Mouse (Mus musculus) heart, embryonic 10.5 days (tissue): ENCODE measurements around the gene Stmnd1. TPM values are rescaled to one million over a fixed set of nuclear protein-coding genes. Genes with fewer than 3 reads are reported as not detected.
"Not testable (repeated sequence)": the region's sequence is repeated elsewhere in the genome, so short reads cannot be mapped to it uniquely, and the experiment has no call there.

Experiments
- DNase-seq: peaks from one replicate; pipeline ENCODE4 v3.0.0-alpha.2; 2017; ENCODE audit warnings: low spot score
- H3K27ac ChIP-seq: fragments of 300-500 bp; sonication (generic); 2 replicates; pipeline ENCODE4 v1.5.1; 2016; ENCODE audit warnings: mild to moderate bottlenecking
- H3K27me3 ChIP-seq: fragments of 300-500 bp; sonication (generic); 2 replicates; pipeline ENCODE4 v1.6.1; 2016; ENCODE audit warnings: mild to moderate bottlenecking; ENCODE audit not compliant: poor library complexity, insufficient read depth, severe bottlenecking
- H3K36me3 ChIP-seq: fragments of 300-500 bp; sonication (generic); 2 replicates; pipeline ENCODE4 v1.6.1; 2016; ENCODE audit warnings: mild to moderate bottlenecking, moderate library complexity
- H3K4me1 ChIP-seq: fragments of 300-500 bp; sonication (generic); 2 replicates; pipeline ENCODE4 v1.6.1; 2016; ENCODE audit warnings: mild to moderate bottlenecking
- H3K4me3 ChIP-seq: fragments of 300-500 bp; sonication (generic); 2 replicates; pipeline ENCODE4 v1.5.1; 2016; ENCODE audit warnings: mild to moderate bottlenecking, moderate library complexity
- H3K9me3 ChIP-seq: fragments of 300-500 bp; sonication (generic); 2 replicates; pipeline ENCODE4 v1.6.1; 2016; ENCODE audit warnings: mild to moderate bottlenecking, moderate library complexity
- WGBS: fragments of 180-500 bp; shearing (Covaris S2); methylation state at CpG from one replicate; pipeline ENCODE4 v1.1.7; 2016; 5-methylcytosine and 5-hydroxymethylcytosine counted together
- polyA plus RNA-seq: library from polyadenylated mRNA; unstranded; fragments of >200 nt; fragmentation: Nextera tagmentation; extraction: Ambion mirVana; gene quantifications from 2 replicates; pipeline ENCODE4 v1.2.1, GENCODE M21; 2016

Stmnd1 gene
- polyA plus RNA-seq, 1 experiment from 2014 or later: 0.25 TPM

- H3K27ac ChIP-seq: no peak overlapping the region
- 78% methylated on average over 5 of the region's 5 CpGs for WGBS
- H3K9me3 ChIP-seq: 0 out of 2 replicates have a peak, but pooled peaks cover 4% of the 10 kb centered on the region
- H3K4me1 ChIP-seq: no peaks in the 10 kb centered on the region
- no peak for DNase-seq
- no peaks in the 10 kb centered on the region for H3K27me3 ChIP-seq
- H3K4me3 ChIP-seq: no peak overlapping the region
- H3K36me3 ChIP-seq: no peaks in the 10 kb centered on the region
Measured at GRCm38 (mm10) chr13:46313176-46313575, 39.7 kb downstream of the Stmnd1 start.

- Histone ChIP-seq H3K4me3 (no peak overlapping the region), H3K27me3 (no peaks in the 10 kb centered on the region), H3K4me1 (no peaks in the 10 kb centered on the region), H3K27ac (no peak overlapping the region), H3K36me3 (no peaks in the 10 kb centered on the region), H3K9me3 (0 out of 2 replicates have a peak, but pooled peaks cover 4% of the 10 kb centered on the region)
- 89% methylated on average over 7 of the region's 7 CpGs for WGBS
- no peak for DNase-seq
Measured at GRCm38 (mm10) chr13:46315165-46315564, 41.6 kb downstream of the Stmnd1 start.

- no peak for DNase-seq
- H3K4me3 ChIP-seq: no peak overlapping the region
- H3K27me3 ChIP-seq: no peaks in the 10 kb centered on the region
- H3K27ac ChIP-seq: no peak overlapping the region
- WGBS: 87% methylated on average over 4 of the region's 4 CpGs
- H3K36me3 ChIP-seq: no peaks in the 10 kb centered on the region
- H3K4me1 ChIP-seq: no peaks in the 10 kb centered on the region
- no peaks in the 10 kb centered on the region for H3K9me3 ChIP-seq
Measured at GRCm38 (mm10) chr13:46326351-46326985, 52.9 kb downstream of the Stmnd1 start.

DNA sequence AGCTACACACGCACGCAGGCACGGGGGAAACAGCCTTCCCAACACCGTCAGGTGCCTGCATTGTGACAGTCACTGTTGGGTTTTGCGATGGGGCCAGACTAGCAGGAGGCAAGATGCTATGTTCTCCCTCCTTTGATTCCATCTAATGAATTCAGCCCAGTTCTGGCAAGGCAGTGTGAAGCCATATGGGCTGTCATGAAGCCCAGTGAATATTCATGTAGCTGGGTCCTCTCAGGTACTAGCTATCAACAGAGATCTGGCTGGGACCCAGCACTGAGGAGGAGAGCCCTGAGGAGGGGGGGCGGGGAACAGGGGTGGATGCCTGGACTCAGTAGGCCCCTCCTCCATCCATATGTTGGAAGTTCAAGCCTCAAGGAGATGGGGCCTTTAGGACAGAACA lies 61.5 kb downstream of the Stmnd1 start:
- Histone ChIP-seq H3K4me1 (no peaks in the 10 kb centered on the region), H3K27ac (no peak overlapping the region), H3K9me3 (peaks cover 3% of the 10 kb centered on the region), H3K4me3 (no peak overlapping the region), H3K36me3 (no peaks in the 10 kb centered on the region), H3K27me3 (no peaks in the 10 kb centered on the region)
- 74% methylated on average over 6 of the region's 6 CpGs for WGBS
- no peak for DNase-seq

GRCm38 (mm10) chr13:46336281-46336680 lies 62.8 kb downstream of the Stmnd1 start:
- WGBS: 76% methylated on average over 1 of the region's 1 CpGs
- not testable (repeated sequence) for H3K4me3 ChIP-seq, H3K9me3 ChIP-seq, H3K27me3 ChIP-seq, DNase-seq, H3K27ac ChIP-seq, H3K4me1 ChIP-seq, H3K36me3 ChIP-seq

DNA sequence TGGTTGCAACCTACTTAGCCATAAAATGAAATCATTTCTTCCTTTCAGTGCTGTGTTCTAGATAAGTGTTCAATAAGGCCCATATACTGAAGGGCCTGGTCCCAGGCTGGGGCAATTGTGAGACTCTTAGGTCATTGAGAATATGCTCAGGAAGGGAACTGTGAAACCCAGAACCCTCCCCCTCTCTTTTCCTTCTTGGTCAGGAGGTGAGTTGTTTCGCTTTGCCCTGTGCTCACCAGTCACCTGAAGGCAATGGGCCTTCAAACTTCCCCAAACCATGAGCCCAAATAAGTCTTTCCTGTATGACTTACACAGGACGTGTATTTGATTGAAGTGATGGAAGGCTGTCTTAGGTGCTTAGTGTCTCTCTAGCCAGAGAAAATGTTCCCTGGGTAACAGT lies 64.3 kb downstream of the Stmnd1 start:
- 76% methylated on average over 2 of the region's 2 CpGs for WGBS
- DNase-seq: no peak

DNA sequence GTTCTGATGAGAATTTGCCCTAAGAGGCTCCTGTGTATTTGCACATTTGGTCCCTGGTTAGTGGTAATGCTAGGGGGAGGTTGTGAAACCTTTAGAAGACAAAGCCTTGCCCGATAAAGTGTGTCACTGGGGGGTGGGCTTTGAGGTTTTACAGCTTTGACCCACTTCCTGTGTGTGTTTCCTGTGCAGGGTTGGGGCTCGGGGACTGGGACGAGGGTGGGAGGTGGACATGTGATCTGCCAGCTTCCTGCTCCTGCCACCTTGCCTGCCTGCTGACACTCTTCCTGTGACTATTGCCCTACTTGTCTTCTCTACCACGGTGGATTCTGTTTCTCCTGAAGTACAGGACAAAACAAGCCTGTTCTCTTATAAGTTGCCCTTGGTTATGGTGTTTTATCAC lies 66.4 kb downstream of the Stmnd1 start:
- Histone ChIP-seq H3K27ac (no peak overlapping the region), H3K4me1 (no peaks in the 10 kb centered on the region), H3K9me3 (no peaks in the 10 kb centered on the region), H3K27me3 (no peaks in the 10 kb centered on the region), H3K36me3 (no peaks in the 10 kb centered on the region), H3K4me3 (no peak overlapping the region)
- WGBS: 50% methylated on average over 4 of the region's 4 CpGs
- DNase-seq: no peak

More for the DNA sequence above, 64.3 kb downstream of the Stmnd1 start:
- Histone ChIP-seq H3K9me3 (no peaks in the 10 kb centered on the region), H3K27ac (no peak overlapping the region), H3K36me3 (no peaks in the 10 kb centered on the region), H3K27me3 (no peaks in the 10 kb centered on the region), H3K4me1 (no peaks in the 10 kb centered on the region), H3K4me3 (no peak overlapping the region)

DNA sequence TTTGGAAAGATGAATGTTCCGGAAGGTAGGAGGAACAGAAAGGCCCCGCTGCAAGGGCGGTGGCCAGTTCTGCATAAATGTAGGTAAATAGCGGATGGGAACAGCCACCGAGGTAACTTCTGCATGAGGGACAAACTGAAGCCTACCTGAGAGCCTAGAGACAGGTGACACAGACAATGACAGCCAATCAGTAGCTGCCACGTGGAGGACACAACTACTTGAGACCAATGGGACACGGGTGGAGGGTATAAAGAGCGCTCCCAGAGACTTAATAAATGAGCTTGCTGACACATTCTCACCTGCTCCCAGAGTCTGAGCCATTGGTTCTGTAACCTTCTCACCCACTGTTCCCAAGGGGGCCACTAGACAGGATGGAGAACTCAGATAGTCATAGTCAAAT lies 67.1 kb downstream of the Stmnd1 start:
- Histone ChIP-seq H3K4me3 (no peak overlapping the region), H3K27ac (no peak overlapping the region), H3K4me1 (no peaks in the 10 kb centered on the region), H3K36me3 (no peaks in the 10 kb centered on the region), H3K27me3 (no peaks in the 10 kb centered on the region), H3K9me3 (no peaks in the 10 kb centered on the region)
- 88% methylated on average over 8 of the region's 8 CpGs for whole genome bisulfite sequencing
- DNase-seq: no peak

DNA sequence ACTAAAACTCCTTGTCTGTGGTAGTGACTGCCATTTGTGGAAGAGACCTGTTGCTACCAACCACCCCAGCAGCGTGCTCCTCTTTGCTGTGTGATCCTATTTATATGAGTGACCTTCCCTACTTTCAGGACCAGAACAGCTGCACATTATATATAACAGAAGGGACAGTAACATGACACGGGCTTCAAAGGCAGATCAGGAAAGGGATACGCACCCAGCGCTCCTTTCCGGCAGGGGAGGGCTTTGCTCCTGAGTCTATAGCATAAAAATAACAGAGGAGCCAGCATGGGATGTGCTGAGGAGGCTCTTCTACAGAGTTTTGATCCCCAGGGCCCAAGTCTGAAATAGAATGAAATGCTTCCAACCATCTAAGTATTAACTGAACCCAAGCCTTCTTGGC lies 67.9 kb downstream of the Stmnd1 start:
- no peak overlapping the region for H3K4me3 ChIP-seq
- no peaks in the 10 kb centered on the region for H3K9me3 ChIP-seq
- H3K27me3 ChIP-seq: no peaks in the 10 kb centered on the region
- no peak overlapping the region for H3K27ac ChIP-seq
- no peaks in the 10 kb centered on the region for H3K36me3 ChIP-seq
- 86% methylated on average over 5 of the region's 5 CpGs for WGBS
- H3K4me1 ChIP-seq: no peaks in the 10 kb centered on the region
- DNase-seq: no peak

DNA sequence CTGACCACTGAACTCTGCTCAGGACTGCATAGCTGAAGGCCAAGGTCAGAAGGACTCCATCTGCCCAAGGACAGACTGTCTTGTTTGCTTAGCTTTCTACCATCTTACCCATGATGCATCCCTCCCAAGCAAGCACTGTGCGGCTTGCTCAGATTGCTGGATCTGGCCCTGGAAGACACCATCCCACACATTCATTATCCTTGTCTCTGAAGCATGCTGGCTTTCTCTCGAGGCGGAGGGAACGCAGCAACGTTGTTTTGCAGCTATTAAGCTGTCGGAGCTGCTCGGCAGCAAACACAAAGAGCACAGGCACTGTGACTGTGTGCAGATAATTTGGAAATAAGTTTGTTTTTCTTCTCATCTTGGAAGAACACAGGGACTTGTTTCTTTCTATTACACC lies 69.7 kb downstream of the Stmnd1 start:
- H3K9me3 ChIP-seq: no peaks in the 10 kb centered on the region
- no peaks in the 10 kb centered on the region for H3K27me3 ChIP-seq
- H3K36me3 ChIP-seq: no peaks in the 10 kb centered on the region
- H3K4me1 ChIP-seq: no peaks in the 10 kb centered on the region; the same call in 1 of the 2 replicates
- H3K4me3 ChIP-seq: no peak overlapping the region
- H3K27ac ChIP-seq: no peak overlapping the region
- no peak for DNase-seq
- WGBS: 88% methylated on average over 7 of the region's 7 CpGs

GRCm38 (mm10) chr13:46346830-46347512 lies 73.5 kb downstream of the Stmnd1 start:
- Histone ChIP-seq H3K9me3 (no peaks in the 10 kb centered on the region), H3K27me3 (no peaks in the 10 kb centered on the region)

GRCm38 (mm10) chr13:46349664-46350063 lies 76.1 kb downstream of the Stmnd1 start:
- Histone ChIP-seq H3K4me3 (no peak overlapping the region), H3K27ac (no peak overlapping the region), H3K9me3 (no peaks in the 10 kb centered on the region), H3K27me3 (no peaks in the 10 kb centered on the region), H3K4me1 (no peaks in the 10 kb centered on the region; the same call in 1 of the 2 replicates), H3K36me3 (no peaks in the 10 kb centered on the region)
- 81% methylated on average over 3 of the region's 3 CpGs for WGBS
- no peak for DNase-seq

More at GRCm38 (mm10) chr13:46346830-46347512, 73.5 kb downstream of the Stmnd1 start:
- Histone ChIP-seq H3K4me1 (no peaks in the 10 kb centered on the region; the same call in 1 of the 2 replicates), H3K4me3 (no peak overlapping the region), H3K36me3 (no peaks in the 10 kb centered on the region), H3K27ac (no peak overlapping the region)
- WGBS: 72% methylated on average over 10 of the region's 10 CpGs
- DNase-seq: no peak
